Mouse (Mus musculus) spleen, adult 2 months (tissue): Measurements from ENCODE around the gene Vdr.

ENCODE experiments used
- CTCF ChIP-seq: fragments of 200-500 bp; IDR thresholded peaks from 2 replicates; pipeline ENCODE4 v1.5.1; 2011; ENCODE audit warnings: mild to moderate bottlenecking, inconsistent platforms; ENCODE audit not compliant: insufficient read depth, insufficient read length, insufficient replicate concordance; ENCODE audit errors: extremely low read depth
- POLR2A ChIP-seq: fragments of 200-500 bp; IDR thresholded peaks from 2 replicates; pipeline ENCODE4 v1.6.1; 2011; ENCODE audit warnings: low read depth, low read length, inconsistent platforms

DNA sequence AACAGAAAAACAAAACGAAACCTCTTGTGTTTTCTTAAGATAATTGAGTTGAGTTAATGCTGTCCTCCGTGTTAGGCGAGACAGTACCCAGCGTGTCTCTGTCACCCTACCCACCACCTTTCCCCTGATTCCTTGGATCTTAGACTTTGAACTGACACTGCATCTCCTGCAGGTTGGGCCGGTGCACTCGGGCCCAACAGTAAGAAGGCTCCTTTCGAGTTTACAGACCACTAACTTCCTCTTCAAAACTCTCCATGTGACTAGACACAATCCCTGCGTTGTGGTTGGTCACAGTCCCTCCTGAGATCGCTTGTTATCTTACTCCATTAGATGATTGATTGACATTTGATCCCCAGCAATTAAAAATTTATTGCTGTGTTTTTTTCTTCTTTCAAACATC, 7.6 kb upstream of the Vdr start:
- no peak for TF ChIP-seq CTCF
- no peak for TF ChIP-seq POLR2A
